Mouse (Mus musculus) hindbrain, embryonic 13.5 days (tissue): ENCODE measurements around the gene Gm15217. TPM values are rescaled to one million over a fixed set of nuclear protein-coding genes. Genes with fewer than 3 reads are reported as not detected.
A peak's percentile ranks its signal among the peaks of the same experiment; 100 is the strongest.

Source experiments
- ATAC-seq: fragments of 200-750 bp; cut with Nextera tagmentation; 2 replicates; pipeline ENCODE4 v1.8.0; 2017; ENCODE audit warnings: moderate TSS enrichment; ENCODE audit not compliant: low FRiP score
- H3K27ac ChIP-seq: fragments of 300-500 bp; sonication (generic); 2 replicates; pipeline ENCODE4 v1.5.1; 2015; ENCODE audit warnings: inconsistent platforms, mild to moderate bottlenecking, moderate library complexity
- H3K27me3 ChIP-seq: fragments of 300-500 bp; sonication (generic); 2 replicates; pipeline ENCODE4 v1.6.1; 2015; ENCODE audit warnings: mild to moderate bottlenecking, inconsistent platforms
- H3K36me3 ChIP-seq: fragments of 300-500 bp; sonication (generic); 2 replicates; pipeline ENCODE4 v1.6.1; 2015; ENCODE audit warnings: mild to moderate bottlenecking, inconsistent platforms
- H3K4me1 ChIP-seq: fragments of 300-500 bp; sonication (generic); replicated peaks from 2 replicates; pipeline ENCODE4 v1.6.1; 2015; ENCODE audit warnings: inconsistent platforms
- H3K4me2 ChIP-seq: fragments of 300-500 bp; sonication (generic); 2 replicates; pipeline ENCODE4 v1.6.1; 2015; ENCODE audit warnings: inconsistent platforms, mild to moderate bottlenecking, moderate library complexity
- H3K4me3 ChIP-seq: fragments of 300-500 bp; sonication (generic); 2 replicates; pipeline ENCODE4 v1.5.1; 2015; ENCODE audit warnings: mild to moderate bottlenecking, inconsistent platforms
- H3K9ac ChIP-seq: fragments of 300-500 bp; sonication (generic); 2 replicates; pipeline ENCODE4 v1.6.1; 2015; ENCODE audit warnings: mild to moderate bottlenecking, inconsistent platforms
- H3K9me3 ChIP-seq: fragments of 300-500 bp; sonication (generic); 2 replicates; pipeline ENCODE4 v1.6.1; 2016; ENCODE audit warnings: inconsistent platforms
- WGBS: fragments of 180-500 bp; shearing (Covaris S2); methylation state at CpG from one replicate; pipeline ENCODE4 v1.1.7; 2015; 5-methylcytosine and 5-hydroxymethylcytosine counted together
- polyA plus RNA-seq: library from polyadenylated mRNA; unstranded; fragments of >200 nt; fragmentation: Nextera tagmentation; extraction: Ambion mirVana; gene quantifications from 2 replicates; pipeline ENCODE4 v1.2.1, GENCODE M21; 2015

The Gm15217 gene
- polyA plus RNA-seq, result not detected in 2 replicates

DNA sequence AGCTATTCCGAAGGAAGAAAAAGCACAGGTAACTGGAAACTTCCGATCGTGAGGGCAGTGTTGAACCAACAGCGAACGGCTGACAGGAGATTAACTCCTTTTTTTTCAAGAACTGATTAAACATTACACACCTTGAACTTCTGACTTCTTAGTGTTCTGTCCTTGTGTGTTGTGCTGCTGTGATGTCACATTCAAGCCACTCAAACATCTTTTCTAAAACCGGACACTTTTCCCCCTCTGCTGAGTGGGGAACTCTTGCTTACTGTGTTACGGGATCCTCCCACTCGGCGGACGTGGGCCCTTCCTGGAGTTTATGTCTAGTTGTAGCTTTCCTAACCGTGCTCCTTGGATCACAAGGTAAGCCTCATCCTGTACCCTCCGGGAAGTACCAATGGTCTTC, at the start of gene Gm15217:
TSS of gene Gm15217 (plus strand) at position 130 of the 400 bp plus-strand sequence.
- Histone ChIP-seq H3K9me3 (no peaks in the 10 kb centered on the region), H3K27me3 (peaks cover 60% of the 10 kb centered on the region), H3K9ac (peak within 1 kb of the TSS; percentile 58; the same call in 1 of the 2 replicates), H3K36me3 (no peaks in the 10 kb centered on the region), H3K4me3 (peak within 1 kb of the TSS; percentile 30), H3K27ac (no peak within 1 kb of the TSS), H3K4me2 (peak within 1 kb of the TSS; percentile 59), H3K4me1 (peaks cover 9% of the 10 kb centered on the region)
- 88% methylated on average over 12 of the region's 12 CpGs for WGBS
- ATAC-seq, result no peak

DNA sequence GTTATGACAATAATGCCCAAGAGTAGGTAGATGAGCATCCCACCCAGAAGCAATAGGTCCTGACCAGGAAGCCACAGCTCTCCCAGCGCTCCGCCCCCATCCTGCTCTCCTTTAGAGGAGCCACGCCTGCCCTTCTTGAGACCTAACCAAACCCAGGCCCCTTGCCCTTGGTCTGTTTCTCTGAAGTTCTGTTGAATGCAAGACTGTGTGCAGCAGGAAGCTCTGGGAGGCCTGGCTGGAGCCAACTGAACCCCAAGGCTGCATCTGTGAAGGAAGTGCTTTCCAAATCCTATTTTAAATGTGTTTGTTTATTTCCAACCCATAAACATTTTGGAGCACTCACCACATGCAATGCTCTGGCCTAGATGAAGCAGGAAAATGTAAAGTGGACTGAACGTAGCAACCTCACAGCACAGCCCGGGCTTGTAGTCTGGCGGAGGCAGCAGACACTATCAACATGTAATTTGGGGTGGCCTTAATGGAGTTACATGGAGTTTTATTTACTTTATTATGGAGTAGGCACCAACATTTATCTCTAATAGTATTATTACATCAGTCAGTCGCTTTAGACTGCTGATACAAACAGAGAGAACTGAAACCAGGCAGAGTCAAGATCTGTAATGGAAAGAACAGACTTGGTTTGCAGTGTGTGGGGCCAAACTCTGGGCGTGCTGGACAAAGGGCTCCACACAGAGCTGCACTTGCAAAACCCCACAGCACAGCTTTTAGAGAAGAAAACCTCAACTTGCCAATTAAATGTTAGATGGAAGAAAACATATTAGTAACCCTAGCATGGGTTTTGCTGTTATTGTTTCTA, 45.6 kb upstream of the Gm15217 start:
- Histone ChIP-seq H3K36me3 (no peaks in the 10 kb centered on the region), H3K27me3 (no peaks in the 10 kb centered on the region), H3K4me1 (no peaks in the 10 kb centered on the region), H3K4me2 (no peak overlapping the region), H3K4me3 (no peak overlapping the region), H3K9ac (no peak overlapping the region), H3K9me3 (no peaks in the 10 kb centered on the region), H3K27ac (no peak overlapping the region)
- WGBS, result 88% methylated on average over 8 of the region's 8 CpGs
- ATAC-seq, result no peak

DNA sequence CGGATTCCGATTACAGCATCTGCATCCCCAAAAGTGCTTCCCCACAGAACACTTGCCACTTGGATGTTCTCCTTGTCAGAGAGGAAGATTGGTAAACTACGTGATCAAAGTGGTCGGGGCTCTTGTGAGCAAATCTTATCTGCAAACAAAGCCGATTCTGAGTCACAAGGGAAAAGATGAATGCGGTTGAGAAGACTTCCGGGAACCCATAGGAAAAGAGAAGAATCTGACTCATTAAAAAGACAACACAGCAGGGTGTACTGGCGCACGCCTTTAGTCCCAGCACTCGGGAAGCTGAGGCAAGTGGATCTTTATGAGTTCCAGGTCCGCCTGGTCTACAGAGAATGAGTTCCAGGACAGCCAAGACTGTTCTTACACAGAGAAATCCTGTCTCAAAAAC, 40.4 kb upstream of the Gm15217 start:
- WGBS, result 86% methylated on average over 11 of the region's 11 CpGs
- Histone ChIP-seq H3K9ac (no peak overlapping the region), H3K4me2 (no peak overlapping the region), H3K27me3 (no peaks in the 10 kb centered on the region), H3K36me3 (no peaks in the 10 kb centered on the region), H3K9me3 (no peaks in the 10 kb centered on the region), H3K4me3 (no peak overlapping the region), H3K4me1 (no peaks in the 10 kb centered on the region), H3K27ac (no peak overlapping the region)
- no peak for ATAC-seq

DNA sequence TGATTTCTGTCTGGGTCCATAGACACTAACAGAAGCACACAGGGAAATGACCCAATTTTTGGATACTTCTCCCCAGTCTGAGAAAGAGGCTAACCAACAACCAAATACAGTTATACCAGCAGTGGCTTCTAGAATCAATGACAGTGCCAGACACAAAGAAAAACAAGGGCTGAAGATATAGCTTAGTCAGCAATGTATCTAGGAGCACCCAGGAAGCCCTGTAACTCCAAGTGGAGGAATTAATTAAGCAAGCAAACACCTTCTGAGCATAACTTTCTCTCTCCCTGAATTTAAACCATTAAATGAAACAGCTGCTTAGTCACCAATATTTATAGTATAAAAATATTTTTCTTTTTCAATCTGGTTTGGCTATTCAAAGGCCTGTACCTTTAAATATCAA, 34.5 kb upstream of the Gm15217 start:
- Histone ChIP-seq H3K4me1 (no peaks in the 10 kb centered on the region), H3K27me3 (no peaks in the 10 kb centered on the region), H3K4me2 (no peak overlapping the region), H3K4me3 (no peak overlapping the region), H3K36me3 (no peaks in the 10 kb centered on the region), H3K9me3 (no peaks in the 10 kb centered on the region), H3K9ac (no peak overlapping the region), H3K27ac (no peak overlapping the region)
- ATAC-seq, result no peak

DNA sequence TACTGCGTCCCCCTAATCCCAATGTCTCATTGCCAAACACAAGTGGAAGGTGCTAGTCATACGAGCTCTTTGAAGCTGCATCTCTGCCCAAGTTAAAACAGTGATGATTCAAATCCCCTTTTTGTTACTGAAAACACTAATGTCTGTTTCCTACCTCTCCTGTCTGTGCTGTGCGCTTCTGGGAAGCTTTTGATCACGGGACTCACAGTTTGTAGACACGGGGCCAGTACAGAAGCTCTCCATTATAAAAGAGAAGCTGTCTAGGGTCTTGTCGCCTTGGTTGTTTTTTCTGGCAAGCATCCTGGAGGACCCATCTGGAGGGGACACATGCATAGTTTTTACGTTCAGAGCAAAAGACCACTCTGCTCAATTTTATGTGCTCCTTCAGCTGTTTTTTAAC, 21.9 kb upstream of the Gm15217 start:
- Histone ChIP-seq H3K9me3 (no peaks in the 10 kb centered on the region), H3K36me3 (no peaks in the 10 kb centered on the region), H3K4me2 (no peak overlapping the region), H3K27me3 (no peaks in the 10 kb centered on the region), H3K4me1 (no peaks in the 10 kb centered on the region), H3K27ac (no peak overlapping the region), H3K9ac (no peak overlapping the region), H3K4me3 (no peak overlapping the region)
- 86% methylated on average over 7 of the region's 7 CpGs for WGBS
- ATAC-seq, result no peak

DNA sequence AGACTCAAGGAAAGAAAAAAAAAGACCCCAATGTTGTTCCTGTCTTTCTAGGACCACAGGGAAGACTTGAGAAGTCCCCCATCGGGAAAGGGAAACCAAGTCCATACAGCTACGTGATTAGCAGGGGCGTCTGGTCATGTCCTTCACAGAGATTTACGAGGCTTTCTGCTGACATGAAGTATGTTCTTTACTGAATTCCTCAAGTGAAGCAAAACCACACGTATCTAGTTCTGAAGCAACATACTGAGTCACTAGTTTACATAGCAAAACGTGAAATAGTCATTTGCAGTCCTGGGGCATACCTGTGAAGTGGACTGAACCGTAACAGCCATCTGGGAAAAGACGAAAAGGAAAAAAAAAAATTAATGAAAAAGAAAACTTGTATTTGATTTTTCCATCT, 21.5 kb upstream of the Gm15217 start:
- no peak for ATAC-seq
- 79% methylated on average over 8 of the region's 8 CpGs for WGBS
- Histone ChIP-seq H3K36me3 (no peaks in the 10 kb centered on the region), H3K9ac (no peak overlapping the region), H3K4me2 (no peak overlapping the region), H3K9me3 (no peaks in the 10 kb centered on the region), H3K27me3 (no peaks in the 10 kb centered on the region), H3K4me1 (no peaks in the 10 kb centered on the region), H3K27ac (no peak overlapping the region), H3K4me3 (no peak overlapping the region)

DNA sequence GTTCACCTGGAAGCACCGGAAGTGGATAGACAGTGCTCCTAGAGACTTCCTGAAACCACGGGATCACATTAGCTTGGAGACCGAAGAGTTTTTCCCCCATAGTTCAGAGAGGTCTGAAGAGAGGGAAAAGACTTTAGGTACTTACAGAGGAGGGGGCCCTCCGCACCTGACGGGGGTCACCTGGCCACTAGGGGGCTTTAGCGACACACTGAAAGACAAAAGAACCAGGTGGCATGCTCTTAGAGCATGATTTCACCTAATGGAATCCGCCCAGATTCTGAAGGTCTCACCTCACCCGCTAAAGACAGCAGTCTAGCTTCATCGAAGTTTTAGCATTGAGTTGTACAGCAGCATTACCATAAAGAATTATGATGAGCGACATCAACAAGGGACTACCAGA, 16.0 kb upstream of the Gm15217 start:
- no peak overlapping the region for H3K9ac ChIP-seq
- H3K9me3 ChIP-seq, result no peaks in the 10 kb centered on the region
- no peak overlapping the region for H3K27ac ChIP-seq
- no peaks in the 10 kb centered on the region for H3K27me3 ChIP-seq
- no peak overlapping the region for H3K4me2 ChIP-seq
- H3K4me3 ChIP-seq, result no peak overlapping the region
- no peak for ATAC-seq
- H3K36me3 ChIP-seq, result no peaks in the 10 kb centered on the region
- no peaks in the 10 kb centered on the region for H3K4me1 ChIP-seq
- WGBS, result 40% methylated on average over 10 of the region's 10 CpGs

DNA sequence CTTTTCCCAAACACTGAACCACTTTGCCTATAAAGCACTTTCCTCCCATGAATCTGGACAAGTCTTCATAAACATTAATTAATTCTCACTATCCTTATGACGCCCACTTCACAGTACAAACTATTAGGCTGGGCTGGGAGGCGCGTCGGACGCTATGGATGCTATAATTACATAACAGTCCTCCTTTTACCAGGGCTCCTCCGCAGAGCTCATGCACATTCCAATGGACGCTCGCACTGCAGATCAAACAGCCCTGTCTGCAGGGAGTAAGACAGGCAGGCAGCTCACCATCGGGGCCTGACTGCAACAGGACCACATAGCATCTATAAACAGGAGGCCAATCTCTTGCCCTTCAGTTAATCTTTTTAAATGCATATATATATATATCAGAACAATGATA, 6.8 kb upstream of the Gm15217 start:
- 50% methylated on average over 9 of the region's 9 CpGs for WGBS
- no peaks in the 10 kb centered on the region for H3K4me1 ChIP-seq
- ATAC-seq, result no peak

DNA sequence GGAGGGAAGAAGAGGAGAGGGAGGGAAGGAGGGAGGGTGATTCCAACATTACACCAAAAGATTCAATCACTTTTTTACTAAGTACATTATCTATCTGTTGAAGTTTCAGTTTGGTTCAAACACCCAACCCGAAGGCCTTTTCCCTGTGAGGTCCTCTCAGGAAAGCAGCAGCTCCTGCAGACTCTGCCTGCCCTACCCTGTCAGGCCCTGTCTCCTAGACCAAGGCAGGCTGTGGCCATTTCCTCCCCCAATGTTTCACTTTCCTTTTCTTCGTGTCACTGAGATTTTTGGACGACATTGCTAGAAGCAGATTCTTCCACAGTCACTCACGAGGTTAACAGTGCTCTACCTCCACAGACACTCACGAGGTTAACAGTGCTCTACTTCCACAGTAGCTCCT, 3.4 kb upstream of the Gm15217 start:
- no peak overlapping the region for H3K9ac ChIP-seq
- 88% methylated on average over 5 of the region's 5 CpGs for WGBS
- no peak for ATAC-seq

More for the DNA sequence above, 6.8 kb upstream of the Gm15217 start:
- Histone ChIP-seq H3K27me3 (no peaks in the 10 kb centered on the region), H3K27ac (no peak overlapping the region), H3K9ac (no peak overlapping the region), H3K4me2 (no peak overlapping the region), H3K4me3 (no peak overlapping the region), H3K9me3 (no peaks in the 10 kb centered on the region), H3K36me3 (no peaks in the 10 kb centered on the region)

DNA sequence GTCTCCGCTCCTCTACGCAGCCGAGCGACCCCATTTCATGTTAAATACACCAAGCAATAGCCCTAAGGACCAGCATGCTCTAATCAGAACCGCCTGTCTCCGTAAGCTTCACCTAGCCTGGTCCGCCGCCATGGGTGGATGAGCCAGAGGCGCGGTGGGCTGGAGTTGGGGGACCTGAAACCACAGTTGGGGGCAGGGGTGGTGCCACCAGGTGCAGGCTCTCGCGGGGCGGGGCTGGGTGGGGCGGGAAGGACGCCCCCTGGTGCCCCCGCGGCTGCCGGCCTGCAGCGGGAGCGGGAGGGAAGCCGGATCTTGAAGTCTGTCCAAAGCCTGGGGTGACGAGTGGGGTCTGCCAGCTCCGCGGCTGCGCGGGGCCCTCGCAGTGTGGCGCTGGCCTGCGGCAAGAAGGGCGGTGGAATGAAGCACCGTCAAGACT, 1.1 kb downstream of the Gm15217 start:
- Histone ChIP-seq H3K36me3 (no peaks in the 10 kb centered on the region), H3K9me3 (no peaks in the 10 kb centered on the region), H3K4me2 (peak overlapping the region; percentile 59), H3K27ac (no peak overlapping the region), H3K4me3 (peak overlapping the region; percentile 30), H3K9ac (peak overlapping the region; percentile 58; the same call in 1 of the 2 replicates), H3K27me3 (peaks cover 70% of the 10 kb centered on the region), H3K4me1 (peaks cover 11% of the 10 kb centered on the region)
- 8% methylated on average over 26 of the region's 31 CpGs for WGBS
- peak; percentile 67; the same call in 1 of the 2 replicates for ATAC-seq

More for the DNA sequence above, 3.4 kb upstream of the Gm15217 start:
- Histone ChIP-seq H3K36me3 (no peaks in the 10 kb centered on the region), H3K4me1 (peaks cover 9% of the 10 kb centered on the region), H3K4me3 (no peak overlapping the region), H3K27ac (no peak overlapping the region), H3K9me3 (no peaks in the 10 kb centered on the region), H3K4me2 (no peak overlapping the region), H3K27me3 (peaks cover 28% of the 10 kb centered on the region)

DNA sequence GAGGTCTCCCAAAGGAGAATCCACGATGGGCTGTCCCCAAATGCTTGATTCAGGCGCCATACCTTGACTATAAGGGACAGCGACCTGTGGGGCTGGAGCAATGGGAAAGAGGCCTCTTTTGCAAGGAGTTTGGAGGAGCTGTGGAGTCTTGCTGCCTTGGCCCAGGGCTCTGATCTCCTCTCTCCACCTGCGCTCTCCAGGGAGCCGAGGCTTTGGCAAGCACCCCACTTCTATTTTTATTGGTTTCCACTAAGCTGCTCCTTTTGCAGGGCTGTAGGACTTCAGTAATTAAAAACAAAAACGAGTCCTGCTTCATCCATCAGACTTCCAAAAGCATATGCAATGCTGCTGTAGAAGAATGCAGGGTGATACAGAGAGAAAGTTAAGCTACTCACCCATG, 2.2 kb downstream of the Gm15217 start:
- Histone ChIP-seq H3K27me3 (peaks cover 81% of the 10 kb centered on the region), H3K9me3 (no peaks in the 10 kb centered on the region), H3K27ac (no peak overlapping the region), H3K9ac (no peak overlapping the region), H3K4me3 (no peak overlapping the region), H3K4me2 (no peak overlapping the region), H3K36me3 (no peaks in the 10 kb centered on the region), H3K4me1 (peaks cover 22% of the 10 kb centered on the region)
- ATAC-seq, result no peak
- WGBS, result 45% methylated on average over 6 of the region's 6 CpGs

DNA sequence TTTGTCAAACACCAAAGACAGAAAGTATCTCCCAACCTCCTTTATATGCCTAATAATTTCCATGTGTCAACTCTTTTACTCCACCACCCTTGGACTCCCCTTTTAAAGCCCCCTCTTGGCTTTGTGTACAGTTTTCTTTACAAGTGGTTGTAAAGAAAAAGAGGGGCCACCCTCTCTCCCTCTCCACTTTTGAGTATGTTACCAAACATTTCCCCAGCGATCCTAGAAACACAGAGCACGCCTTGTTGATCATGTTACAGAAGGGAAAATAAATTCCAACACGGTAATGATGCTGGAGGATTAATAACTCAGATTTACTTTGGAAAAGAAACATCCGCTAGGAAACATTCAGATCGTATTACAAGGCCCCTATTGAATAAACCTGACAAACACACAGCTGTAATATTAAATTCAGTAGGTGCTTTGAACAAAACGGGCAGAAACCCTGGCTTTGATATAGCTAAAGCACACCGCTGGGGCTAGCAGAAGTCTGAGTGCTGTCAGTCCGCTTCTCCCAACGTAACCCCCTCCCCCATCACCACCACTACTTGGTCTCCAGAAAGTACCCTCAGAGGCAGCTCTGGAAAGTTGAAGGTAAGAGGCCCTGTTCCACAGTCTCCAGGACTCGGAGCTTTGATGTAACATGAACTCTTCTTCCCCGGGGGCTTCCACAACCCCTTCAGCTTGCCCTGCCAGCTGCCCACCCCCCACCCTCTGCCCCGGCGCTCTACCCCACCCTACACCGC, 5.9 kb downstream of the Gm15217 start:
- Histone ChIP-seq H3K36me3 (no peaks in the 10 kb centered on the region), H3K27ac (no peak overlapping the region), H3K4me1 (peaks cover 54% of the 10 kb centered on the region), H3K4me2 (peak overlapping the region; percentile 87), H3K9ac (peak overlapping the region; percentile 55; the same call in 1 of the 2 replicates), H3K9me3 (no peaks in the 10 kb centered on the region), H3K27me3 (peaks cover 97% of the 10 kb centered on the region), H3K4me3 (peak overlapping the region; percentile 57)
- WGBS, result 15% methylated on average over 14 of the region's 14 CpGs
- no peak for ATAC-seq
